Mouse (Mus musculus) embryo, embryonic 9.5 days (tissue): Measurements from ENCODE around the gene Vmn2r68.

Experiments
- DNase-seq: peaks from one replicate; pipeline ENCODE4 v3.0.0-alpha.2; 2017; ENCODE audit errors: extremely low spot score

Gene Vmn2r68

DNA sequence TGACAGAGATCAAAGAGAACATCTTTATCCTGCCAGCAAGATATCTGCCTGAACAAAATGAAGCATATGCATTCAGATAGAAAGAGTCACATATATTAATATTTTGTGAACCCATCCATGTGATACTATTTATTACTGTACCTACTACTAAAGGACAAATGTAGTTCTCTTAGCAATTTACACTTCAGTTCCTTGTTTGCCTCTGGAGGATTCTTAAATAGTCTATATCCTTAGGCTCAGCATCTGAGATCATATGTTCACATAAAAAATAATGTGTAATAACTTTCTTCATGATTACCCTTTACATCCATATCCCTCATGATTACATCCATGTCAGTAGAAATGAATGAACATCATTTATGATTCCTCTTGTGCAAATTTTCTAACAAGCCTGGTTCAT, at the start of gene Vmn2r68:
TSS of gene Vmn2r68 (minus strand) at position 101 of the 400 bp plus-strand sequence.
- no peak for DNase-seq
